Comparison of ENCODE assay signal across 18 mouse cellular contexts in genomic region chr10:95694559-95695251, GRCm38 (mm10). TPM values are rescaled to one million over a fixed set of nuclear protein-coding genes. Genes with fewer than 3 reads are reported as not detected.
A peak's percentile ranks its signal among the peaks of the same experiment; 100 is the strongest.
DNase-seq lines count a peak whose midpoint lies in the region; ATAC-seq lines count a peak whose summit lies in the region.
"Had no signal": no experiment of that assay in that cellular context is flagged by ENCODE, and none has a peak within 500 bp of the region (broad histone marks: within the 10 kb centered on the region; RNA-seq: fewer than 3 reads in every experiment).

No protein-coding gene starts in this region.

- 54% methylated on average over 12 of the region's 12 CpGs for WGBS in forebrain, embryonic 14.5 days
- 66% methylated on average over 12 of the region's 12 CpGs for WGBS in forebrain, embryonic 12.5 days
- WGBS in kidney, embryonic 16.5 days = 61% methylated on average over 12 of the region's 12 CpGs
- WGBS in kidney, embryonic 14.5 days = 69% methylated on average over 12 of the region's 12 CpGs
- WGBS in midbrain, embryonic 10.5 days = 77% methylated on average over 12 of the region's 12 CpGs
- WGBS in neural tube, embryonic 14.5 days = 49% methylated on average over 12 of the region's 12 CpGs

- H3K36me3 ChIP-seq in forebrain, embryonic 14.5 days (ENCODE audit: control insufficient read depth, insufficient read depth, low read length) = no peaks in the 10 kb centered on the region
- no peaks in the 10 kb centered on the region for H3K36me3 ChIP-seq in forebrain, embryonic 12.5 days (replicated peaks)
- H3K36me3 ChIP-seq in kidney, embryonic 16.5 days (ENCODE audit: insufficient read depth, low read length) = no peaks in the 10 kb centered on the region
- H3K36me3 ChIP-seq in kidney, embryonic 14.5 days (ENCODE audit: control insufficient read depth, insufficient read depth, low read length) = no peaks in the 10 kb centered on the region
- no peaks in the 10 kb centered on the region for H3K36me3 ChIP-seq in midbrain, embryonic 10.5 days
- H3K36me3 ChIP-seq in neural tube, embryonic 14.5 days (ENCODE audit: control insufficient read depth, insufficient read depth, low read length) = no peaks in the 10 kb centered on the region

- H3K9ac ChIP-seq in forebrain, embryonic 14.5 days (ENCODE audit: low read length) = no peak overlapping the region
- H3K9ac ChIP-seq in forebrain, embryonic 12.5 days = no peak overlapping the region
- H3K9ac ChIP-seq in kidney, embryonic 16.5 days (replicated peaks; ENCODE audit: low read length) = no peak overlapping the region
- no peak overlapping the region for H3K9ac ChIP-seq in kidney, embryonic 14.5 days (ENCODE audit: low read depth, low read length)
- H3K9ac ChIP-seq in neural tube, embryonic 14.5 days (replicated peaks; ENCODE audit: low read depth, low read length) = no peak overlapping the region
- H3K9ac ChIP-seq: lung, embryonic 14.5 days had no signal

- H3K4me2 ChIP-seq in forebrain, embryonic 14.5 days (ENCODE audit: low read length) = no peak overlapping the region
- no peak overlapping the region for H3K4me2 ChIP-seq in forebrain, embryonic 12.5 days
- H3K4me2 ChIP-seq in kidney, embryonic 16.5 days (replicated peaks; ENCODE audit: low read depth, low read length) = 0 out of 2 replicates have a peak overlapping the region, but pooled peaks have one; percentile 8
- no peak overlapping the region for H3K4me2 ChIP-seq in kidney, embryonic 14.5 days (replicated peaks; ENCODE audit: low read depth, low read length)
- H3K4me2 ChIP-seq in neural tube, embryonic 14.5 days (ENCODE audit: low read depth, low read length) = no peak overlapping the region
- H3K4me2 ChIP-seq: lung, embryonic 14.5 days had no signal

- H3K4me3 ChIP-seq in forebrain, embryonic 14.5 days (ENCODE audit: low read depth, low read length) = no peak overlapping the region
- H3K4me3 ChIP-seq in forebrain, embryonic 12.5 days (replicated peaks) = no peak overlapping the region
- H3K4me3 ChIP-seq in kidney, embryonic 16.5 days (ENCODE audit: low read length) = no peak overlapping the region
- no peak overlapping the region for H3K4me3 ChIP-seq in kidney, embryonic 14.5 days (ENCODE audit: low read length)
- H3K4me3 ChIP-seq in midbrain, embryonic 10.5 days = no peak overlapping the region
- H3K4me3 ChIP-seq in neural tube, embryonic 14.5 days (ENCODE audit: low read depth, low read length) = no peak overlapping the region

- H3K27ac ChIP-seq in forebrain, embryonic 14.5 days (ENCODE audit: low read depth, low read length) = no peak overlapping the region
- no peak overlapping the region for H3K27ac ChIP-seq in forebrain, embryonic 12.5 days
- peak overlapping the region; percentile 58; the same call in 1 of the 2 replicates for H3K27ac ChIP-seq in kidney, embryonic 16.5 days (ENCODE audit: low read length)
- H3K27ac ChIP-seq in kidney, embryonic 14.5 days (ENCODE audit: low read depth, low read length) = no peak overlapping the region
- H3K27ac ChIP-seq in midbrain, embryonic 10.5 days (replicated peaks) = 0 out of 2 replicates have a peak overlapping the region, but pooled peaks have one; percentile 33
- 0 out of 2 replicates have a peak overlapping the region, but pooled peaks have one; percentile 28 for H3K27ac ChIP-seq in neural tube, embryonic 14.5 days (ENCODE audit: low read depth, low read length)
- H3K27ac ChIP-seq: stomach, postnatal 0 days had no signal

- no peaks in the 10 kb centered on the region for H3K4me1 ChIP-seq in forebrain, embryonic 14.5 days (ENCODE audit: control insufficient read depth, insufficient read depth, low read length)
- H3K4me1 ChIP-seq in forebrain, embryonic 12.5 days = peaks cover 5% of the 10 kb centered on the region
- H3K4me1 ChIP-seq in kidney, embryonic 16.5 days (ENCODE audit: insufficient read depth, low read length) = peaks cover 16% of the 10 kb centered on the region; the same call in 1 of the 2 replicates
- H3K4me1 ChIP-seq in kidney, embryonic 14.5 days (ENCODE audit: control insufficient read depth, insufficient read depth, low read length) = peaks cover 4% of the 10 kb centered on the region; the same call in 1 of the 2 replicates
- H3K4me1 ChIP-seq in midbrain, embryonic 10.5 days = peaks cover 13% of the 10 kb centered on the region
- H3K4me1 ChIP-seq in neural tube, embryonic 14.5 days (ENCODE audit: control insufficient read depth, insufficient read depth, low read length) = peaks cover 6% of the 10 kb centered on the region; the same call in 1 of the 2 replicates

- ATAC-seq in forebrain, embryonic 14.5 days = peak; percentile 29; the same call in 1 of the 2 replicates
- no peak for ATAC-seq in forebrain, embryonic 12.5 days (ENCODE audit: low FRiP score)
- ATAC-seq in kidney, embryonic 16.5 days (ENCODE audit: low FRiP score, low TSS enrichment) = peak; percentile 70; the same call in 1 of the 2 replicates
- ATAC-seq in kidney, embryonic 14.5 days (ENCODE audit: low FRiP score, low TSS enrichment) = no peak
- peak; percentile 90 for ATAC-seq in neural tube, embryonic 14.5 days (ENCODE audit: low read depth)

- no peaks in the 10 kb centered on the region for H3K27me3 ChIP-seq in forebrain, embryonic 14.5 days (replicated peaks; ENCODE audit: control insufficient read depth, insufficient read depth, low read length)
- no peaks in the 10 kb centered on the region for H3K27me3 ChIP-seq in forebrain, embryonic 12.5 days
- no peaks in the 10 kb centered on the region for H3K27me3 ChIP-seq in kidney, embryonic 16.5 days (ENCODE audit: insufficient read depth, low read length)
- H3K27me3 ChIP-seq in kidney, embryonic 14.5 days (ENCODE audit: control insufficient read depth, insufficient read depth, low read length) = no peaks in the 10 kb centered on the region
- H3K27me3 ChIP-seq in midbrain, embryonic 10.5 days (ENCODE audit: low read depth, poor library complexity, severe bottlenecking) = no peaks in the 10 kb centered on the region
- no peaks in the 10 kb centered on the region for H3K27me3 ChIP-seq in neural tube, embryonic 14.5 days (ENCODE audit: control insufficient read depth, insufficient read depth, low read length)

- peak; percentile 37 for DNase-seq in forebrain, embryonic 14.5 days (ENCODE audit: low spot score)
- no peak for DNase-seq in midbrain, embryonic 10.5 days (ENCODE audit: low spot score)
- DNase-seq in cerebellum, postnatal 4 days (ENCODE audit: low spot score in 2 of 2) = no peak
- no peak for DNase-seq in cerebellum, adult 9-10 months
- DNase-seq: cerebellum, postnatal 10 days; gastrocnemius, postnatal 10 days; liver; lung, embryonic 14.5 days; thymus, postnatal 36 days had no signal

- no peaks in the 10 kb centered on the region for H3K9me3 ChIP-seq in forebrain, embryonic 14.5 days (replicated peaks; ENCODE audit: control insufficient read depth, low read length)
- no peaks in the 10 kb centered on the region for H3K9me3 ChIP-seq in forebrain, embryonic 12.5 days
- no peaks in the 10 kb centered on the region for H3K9me3 ChIP-seq in kidney, embryonic 16.5 days (ENCODE audit: low read length)
- H3K9me3 ChIP-seq in kidney, embryonic 14.5 days (ENCODE audit: control insufficient read depth, low read length) = no peaks in the 10 kb centered on the region
- H3K9me3 ChIP-seq in midbrain, embryonic 10.5 days (replicated peaks) = no peaks in the 10 kb centered on the region
- H3K9me3 ChIP-seq in neural tube, embryonic 14.5 days (ENCODE audit: control insufficient read depth, low read length) = no peaks in the 10 kb centered on the region

RNA-seq across cellular contexts. Expression of gene Anapc15-ps, which starts 21.5 kb away (rescaled TPM):
- not detected in 2 replicates for polyA plus RNA-seq in forebrain, embryonic 14.5 days (2014; fragmentation: Nextera tagmentation; extraction: Ambion mirVana)
- polyA plus RNA-seq in forebrain, embryonic 12.5 days (2016; fragmentation: Nextera tagmentation; extraction: Ambion mirVana) = not detected in 2 replicates
- 1.8 TPM in 1 of 2 replicates, not detected in the other for polyA plus RNA-seq in kidney, embryonic 16.5 days (2015; fragmentation: Nextera tagmentation; extraction: Ambion mirVana)
- polyA plus RNA-seq in kidney, embryonic 14.5 days (2014; fragmentation: Nextera tagmentation; extraction: Ambion mirVana) = 0.59 TPM in 1 of 2 replicates, not detected in the other
- not detected in 2 replicates for polyA plus RNA-seq in midbrain, embryonic 10.5 days (2016; fragmentation: Nextera tagmentation; extraction: Ambion mirVana)
- polyA plus RNA-seq in neural tube, embryonic 14.5 days (2014; fragmentation: Nextera tagmentation; extraction: Ambion mirVana) = not detected in 2 replicates
- polyA plus RNA-seq: forebrain, embryonic 11.5 days; heart, embryonic 14.5 days; large intestine, adult 2 months; lung, embryonic 14.5 days; spleen, adult 2 months; stomach, postnatal 0 days had no signal

Comparison
In these comparisons a context has a peak if more than half of its experiments do, and no peak if none do; other contexts are left out.
1. ATAC-seq: peak in forebrain, embryonic 14.5 days (single experiment), kidney, embryonic 16.5 days (single experiment) and neural tube, embryonic 14.5 days (single experiment); none in forebrain, embryonic 12.5 days (single experiment) and kidney, embryonic 14.5 days (single experiment).
2. H3K27ac ChIP-seq: peak in kidney, embryonic 16.5 days (single experiment), midbrain, embryonic 10.5 days (single experiment) and neural tube, embryonic 14.5 days (single experiment); none in forebrain, embryonic 14.5 days (single experiment), forebrain, embryonic 12.5 days (single experiment) and kidney, embryonic 14.5 days (single experiment).